Mouse (Mus musculus) T-helper 1 cell (primary cell): ENCODE measurements around the gene Ak1.

Experiments used
- in situ Hi-C: fragments of 300-600 bp; cut with MboI, MseI; formaldehyde crosslinking; loops from one replicate; pipeline ENCODE4 v1.15.1; 2025; ENCODE audit warnings: high pct_unique_total_duplicates

The Ak1 gene

DNA sequence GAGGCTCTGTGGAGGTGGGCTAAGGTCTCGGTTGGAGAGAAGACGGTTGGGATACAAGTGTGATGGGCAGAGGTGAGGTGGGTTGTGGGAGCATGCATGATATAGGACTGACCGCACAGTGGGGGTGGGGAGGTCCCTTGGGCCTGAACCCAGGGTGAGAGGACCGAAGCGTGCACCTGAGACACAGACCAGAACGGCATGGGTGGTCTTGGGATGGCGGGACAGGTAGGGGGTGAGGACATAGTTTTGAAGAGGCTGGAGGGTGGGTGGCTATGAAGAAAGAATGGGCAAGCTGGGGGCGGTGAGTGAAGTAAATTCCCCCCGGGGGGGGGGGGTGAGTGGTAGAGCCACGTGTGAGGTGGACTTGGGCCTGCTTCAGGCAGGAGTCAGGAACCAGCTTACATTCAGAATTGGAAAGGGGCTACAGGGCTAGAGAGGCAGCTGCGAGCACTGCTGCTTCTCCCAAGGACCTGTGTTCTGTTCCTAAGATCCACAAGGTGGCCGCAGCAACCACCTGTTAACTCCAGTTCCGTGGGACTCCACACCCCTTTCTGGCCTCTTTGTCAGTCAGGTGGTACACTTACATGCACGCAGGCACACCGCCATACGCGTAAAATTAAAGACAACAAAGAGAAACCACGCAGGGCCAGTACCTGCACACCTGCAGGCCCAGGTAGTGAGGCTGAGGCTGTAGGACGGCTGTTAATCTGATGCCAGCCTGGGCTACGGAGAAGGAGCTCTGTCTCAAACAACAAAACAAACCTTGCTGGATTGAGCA is 5.9 kb downstream of the Ak1 start:
- in situ Hi-C loops: no loop called here

DNA sequence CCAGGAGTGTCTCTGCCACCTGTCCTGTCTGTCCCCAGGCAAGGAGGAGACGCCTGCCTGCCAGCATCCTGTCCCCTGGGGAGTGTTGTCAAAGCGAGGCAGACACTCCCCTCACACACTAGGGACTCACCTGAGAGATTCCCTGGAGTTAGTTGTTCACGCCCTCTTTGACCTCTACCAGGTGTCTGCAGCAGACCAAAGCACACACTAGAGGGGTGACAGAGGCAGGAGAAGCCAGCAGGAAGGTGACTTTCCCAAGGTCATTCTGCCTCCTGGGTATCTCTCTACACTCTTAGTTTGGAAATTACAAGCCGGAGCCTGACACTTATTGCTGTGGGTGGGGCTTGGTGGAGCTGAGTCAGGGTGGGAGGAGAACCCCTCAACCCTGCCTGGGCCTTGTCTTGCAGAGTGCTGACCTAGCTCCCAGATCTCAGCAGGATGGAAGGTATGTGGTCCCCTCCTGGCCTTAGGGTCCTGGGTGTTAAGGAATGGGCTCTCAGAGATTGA is 6.5 kb downstream of the Ak1 start:
- in situ Hi-C loops: no loop called here

DNA sequence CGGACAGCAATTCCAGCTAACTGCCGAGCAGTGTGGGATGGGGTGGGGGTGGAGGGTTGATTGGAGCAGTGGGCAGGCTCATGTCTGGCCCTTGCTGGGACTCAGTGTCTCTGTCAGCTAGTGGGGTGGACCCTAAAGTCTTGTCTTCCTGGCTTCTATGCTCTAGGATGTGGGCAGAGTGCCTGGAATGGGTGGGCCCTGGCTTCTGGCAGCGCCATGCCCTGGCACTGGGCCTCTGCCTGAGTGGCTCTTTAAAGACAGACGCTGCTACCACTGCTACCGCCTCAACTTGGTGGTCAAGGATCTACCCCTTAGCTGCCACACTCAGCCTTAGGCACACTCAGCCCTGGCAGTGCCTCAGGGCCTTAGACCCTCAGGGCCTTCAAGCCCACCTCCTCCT is 7.2 kb downstream of the Ak1 start:
- in situ Hi-C loops: no loop called here

DNA sequence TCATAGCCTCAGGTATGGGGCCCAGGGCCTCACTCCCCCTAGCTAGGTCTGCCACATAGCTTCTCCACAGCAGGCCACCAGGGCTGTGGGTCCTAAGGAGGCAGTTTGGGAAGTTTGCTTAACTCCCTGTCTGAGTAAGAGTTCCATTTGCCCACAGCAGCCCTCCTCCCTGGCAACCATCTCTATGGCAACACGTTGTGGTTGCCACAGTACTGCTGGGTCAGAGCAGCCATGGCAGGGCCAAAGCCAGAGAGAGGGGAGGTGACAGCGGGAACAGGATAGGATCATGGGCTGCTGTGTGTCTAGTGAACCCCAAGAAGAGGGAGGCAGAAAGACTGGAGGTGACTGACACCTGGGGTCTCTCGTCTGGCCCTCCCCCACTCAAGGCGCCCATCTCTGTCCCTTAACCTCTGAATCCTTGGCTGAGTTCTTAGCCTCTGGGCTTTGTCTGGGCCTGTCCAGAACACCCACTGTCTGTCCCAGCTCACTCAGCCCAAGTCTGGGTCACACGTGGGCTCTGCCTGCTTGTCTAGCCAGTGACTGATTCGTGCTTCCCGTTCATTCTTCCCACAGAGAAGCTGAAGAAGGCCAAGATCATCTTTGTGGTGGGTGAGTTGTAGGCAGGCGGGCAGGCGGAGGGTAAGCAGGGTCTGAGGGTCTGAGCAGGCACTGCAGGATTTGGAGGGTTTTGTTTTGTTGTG is 7.9 kb downstream of the Ak1 start:
- in situ Hi-C loops: no loop called here

DNA sequence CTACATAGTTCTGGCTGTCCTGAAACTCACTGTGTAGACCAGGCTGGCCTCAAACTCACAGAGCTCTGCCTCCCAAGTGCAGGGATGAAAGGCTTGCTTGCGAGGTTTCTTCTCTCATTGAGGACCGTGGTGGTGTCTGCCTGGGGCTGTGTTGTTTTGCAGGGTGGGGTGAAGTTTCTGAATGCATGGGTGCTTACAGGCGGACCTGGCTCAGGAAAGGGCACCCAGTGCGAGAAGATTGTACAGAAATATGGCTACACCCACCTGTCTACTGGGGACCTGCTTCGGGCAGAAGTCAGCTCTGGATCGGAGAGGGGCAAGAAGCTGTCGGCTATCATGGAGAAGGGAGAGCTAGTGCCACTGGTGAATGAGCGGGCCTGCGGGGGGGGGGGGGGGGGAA is 8.5 kb downstream of the Ak1 start:
- in situ Hi-C loops: loop anchor here (10.0 kb wide), 1 partner anchor 55 kb away; no protein-coding TSS in a partner anchor

- in situ Hi-C loops: loop anchor here (10.0 kb wide), 1 partner anchor 54 kb away; no protein-coding TSS in a partner anchor
Observed at GRCm38 (mm10) chr2:32631046-32631445, 9.5 kb downstream of the Ak1 start.

GRCm38 (mm10) chr2:32631737-32632394 is 10.3 kb downstream of the Ak1 start:
- in situ Hi-C loops: loop anchor here (10.0 kb wide), 1 partner anchor 53 kb away; no protein-coding TSS in a partner anchor

- in situ Hi-C loops: loop anchor here (10.0 kb wide), 1 partner anchor 51 kb away; no protein-coding TSS in a partner anchor
Observed at GRCm38 (mm10) chr2:32633660-32634059, 12.1 kb downstream of the Ak1 start.

- in situ Hi-C loops: loop anchor here (10.0 kb wide), 1 partner anchor 50 kb away; no protein-coding TSS in a partner anchor
Observed at GRCm38 (mm10) chr2:32634277-32635105, 12.9 kb downstream of the Ak1 start.

GRCm38 (mm10) chr2:32636617-32637016 is 15.1 kb downstream of the Ak1 start:
- in situ Hi-C loops: loop anchor here (10.0 kb wide), 1 partner anchor 48 kb away; no protein-coding TSS in a partner anchor

- in situ Hi-C loops: loop anchor here (10.0 kb wide), 1 partner anchor 47 kb away; no protein-coding TSS in a partner anchor
Observed at GRCm38 (mm10) chr2:32637778-32638281, 16.3 kb downstream of the Ak1 start.

GRCm38 (mm10) chr2:32639632-32640031 is 18.1 kb downstream of the Ak1 start:
- in situ Hi-C loops: loop anchor here (10.0 kb wide), 1 partner anchor 45 kb away; no protein-coding TSS in a partner anchor

DNA sequence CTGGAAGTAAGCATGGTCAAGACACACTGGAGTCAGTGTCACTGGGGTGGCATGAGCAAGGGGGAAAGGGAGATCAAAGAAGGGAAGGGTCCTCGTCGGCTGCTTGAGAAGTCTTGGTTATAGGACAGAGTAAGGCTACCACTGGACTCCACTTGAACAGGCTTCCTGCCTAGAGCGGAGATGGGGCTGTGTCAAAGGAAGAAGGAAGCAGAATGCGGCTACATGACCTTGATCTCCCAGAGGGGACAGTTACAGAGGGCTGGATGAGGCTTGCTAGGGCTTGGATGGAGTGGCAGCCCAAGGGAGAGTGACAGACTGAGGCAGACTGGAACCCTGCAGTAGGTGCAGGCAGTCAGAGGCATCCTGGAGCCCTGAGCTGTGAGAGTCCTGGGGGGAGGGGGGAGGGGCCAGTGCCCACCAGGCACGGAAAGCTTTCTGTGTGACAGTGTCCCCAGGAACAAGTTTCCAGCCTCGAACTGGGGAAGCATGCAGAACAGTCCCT is 19.0 kb downstream of the Ak1 start:
- in situ Hi-C loops: no loop called here

GRCm38 (mm10) chr2:32641810-32642209 is 20.3 kb downstream of the Ak1 start:
- in situ Hi-C loops: no loop called here

- in situ Hi-C loops: no loop called here
Observed at GRCm38 (mm10) chr2:32642813-32643212, 21.3 kb downstream of the Ak1 start.

- in situ Hi-C loops: no loop called here
Observed at GRCm38 (mm10) chr2:32644083-32644482, 22.5 kb downstream of the Ak1 start.

DNA sequence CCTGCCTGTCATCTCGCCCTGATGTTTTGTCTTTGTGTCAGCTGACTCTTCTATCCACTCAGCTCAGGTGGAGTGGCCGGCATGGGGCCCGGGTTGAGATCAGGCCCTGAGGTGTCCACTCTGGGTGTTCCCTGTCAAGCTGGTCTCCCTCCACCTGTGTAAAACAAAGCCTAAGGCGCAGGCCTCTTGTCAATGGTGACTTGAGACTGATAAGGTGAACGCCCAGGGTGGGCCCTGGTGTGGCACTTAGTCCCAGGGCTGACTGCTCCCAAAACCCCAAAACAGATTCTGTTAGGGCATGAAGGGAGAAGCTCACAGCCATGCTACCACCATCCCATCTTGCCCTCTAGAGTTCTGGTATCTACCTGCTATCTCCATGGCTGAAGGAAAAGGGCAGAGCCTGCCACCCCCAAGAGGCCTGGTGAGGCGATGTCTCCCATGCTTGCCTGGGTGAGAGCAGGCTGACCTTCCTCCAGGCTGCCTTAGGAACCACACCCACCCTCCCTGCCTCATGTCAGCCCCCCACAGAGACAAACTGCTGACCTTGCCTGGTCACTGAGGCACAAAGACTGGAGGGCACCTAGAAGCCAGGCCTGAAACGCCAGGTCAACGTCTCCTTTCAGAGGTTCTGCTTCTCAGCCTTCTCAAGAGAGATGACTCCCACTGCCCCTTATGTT is 23.4 kb downstream of the Ak1 start:
- in situ Hi-C loops: no loop called here

- in situ Hi-C loops: no loop called here
Observed at GRCm38 (mm10) chr2:32645647-32646046, 24.1 kb downstream of the Ak1 start.

DNA sequence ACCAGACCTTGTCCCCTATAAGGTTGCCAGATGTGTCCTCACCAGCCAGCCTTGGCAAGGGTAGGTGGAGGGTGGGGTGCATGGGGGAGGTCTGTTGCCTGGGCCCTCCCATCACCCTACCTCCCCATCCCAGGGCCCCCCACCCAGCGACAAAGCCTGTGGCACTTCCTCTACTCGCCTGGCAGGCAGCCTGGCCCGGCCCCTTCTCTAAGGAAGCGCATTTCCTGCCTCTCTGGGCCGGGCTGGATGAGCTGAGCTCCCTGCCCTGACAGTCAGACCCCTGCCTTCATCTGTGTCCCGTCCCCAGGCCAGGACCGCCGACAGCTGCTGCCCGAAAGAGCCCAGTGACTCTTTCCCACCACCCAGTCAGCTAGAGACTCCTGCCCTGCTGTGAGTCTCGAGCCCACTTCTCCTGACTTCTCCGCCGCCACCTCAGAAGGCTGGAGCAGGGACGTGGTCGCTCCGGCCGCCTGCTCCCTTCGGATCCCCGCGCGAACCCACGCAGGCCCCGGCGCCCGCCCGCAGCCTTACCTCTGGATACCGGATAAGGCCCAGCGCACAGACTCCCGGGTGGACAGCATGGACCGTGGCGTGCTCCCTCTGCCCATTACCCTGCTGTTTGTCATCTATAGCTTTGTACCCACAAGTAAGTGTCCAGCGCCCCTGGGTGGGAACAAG is 25.0 kb downstream of the Ak1 start, which contains the start of gene Eng:
TSS of gene Eng (plus strand) at position 217 of the 678 bp plus-strand sequence.
- in situ Hi-C loops: no loop called here
